Mouse (Mus musculus) lung, embryonic 15.5 days (tissue): Measurements from ENCODE around the gene Sphk1. TPM values are rescaled to one million over a fixed set of nuclear protein-coding genes. Genes with fewer than 3 reads are reported as not detected.

ENCODE experiments used
- ATAC-seq: fragments of 200-750 bp; cut with Nextera tagmentation; 2 replicates; pipeline ENCODE4 v1.8.0; 2017; ENCODE audit warnings: moderate number of reproducible peaks, borderline replicate concordance; ENCODE audit not compliant: low FRiP score, low TSS enrichment; ENCODE audit errors: extremely low read depth
- H3K27ac ChIP-seq: fragments of 300-500 bp; sonication (generic); 2 replicates; pipeline ENCODE4 v1.5.1; 2015; ENCODE audit warnings: moderate library complexity, mild to moderate bottlenecking, inconsistent platforms
- H3K27me3 ChIP-seq: fragments of 300-500 bp; sonication (generic); 2 replicates; pipeline ENCODE4 v1.6.1; 2015; ENCODE audit warnings: inconsistent platforms
- H3K36me3 ChIP-seq: fragments of 300-500 bp; sonication (generic); 2 replicates; pipeline ENCODE4 v1.6.1; 2015; ENCODE audit warnings: inconsistent platforms
- H3K4me1 ChIP-seq: fragments of 300-500 bp; sonication (generic); 2 replicates; pipeline ENCODE4 v1.6.1; 2015; ENCODE audit warnings: inconsistent platforms
- H3K4me2 ChIP-seq: fragments of 300-500 bp; sonication (generic); 2 replicates; pipeline ENCODE4 v1.6.1; 2015; ENCODE audit warnings: inconsistent platforms, mild to moderate bottlenecking, moderate library complexity
- H3K4me3 ChIP-seq: fragments of 300-500 bp; sonication (generic); 2 replicates; pipeline ENCODE4 v1.5.1; 2015; ENCODE audit warnings: mild to moderate bottlenecking, inconsistent platforms
- H3K9ac ChIP-seq: fragments of 300-500 bp; sonication (generic); 2 replicates; pipeline ENCODE4 v1.6.1; 2015; ENCODE audit warnings: inconsistent platforms
- H3K9me3 ChIP-seq: fragments of 300-500 bp; sonication (generic); 2 replicates; pipeline ENCODE4 v1.6.1; 2016; ENCODE audit warnings: inconsistent platforms
- WGBS: fragments of 180-500 bp; shearing (Covaris S2); methylation state at CpG from one replicate; pipeline ENCODE4 v1.1.7; 2015; 5-methylcytosine and 5-hydroxymethylcytosine counted together
- polyA plus RNA-seq: library from polyadenylated mRNA; unstranded; fragments of >200 nt; fragmentation: Nextera tagmentation; extraction: Ambion mirVana; gene quantifications from 2 replicates; pipeline ENCODE4 v1.2.1, GENCODE M21; 2015

The Sphk1 gene
- polyA plus RNA-seq, 1 experiment from 2014 or later, result 6.9 TPM

DNA sequence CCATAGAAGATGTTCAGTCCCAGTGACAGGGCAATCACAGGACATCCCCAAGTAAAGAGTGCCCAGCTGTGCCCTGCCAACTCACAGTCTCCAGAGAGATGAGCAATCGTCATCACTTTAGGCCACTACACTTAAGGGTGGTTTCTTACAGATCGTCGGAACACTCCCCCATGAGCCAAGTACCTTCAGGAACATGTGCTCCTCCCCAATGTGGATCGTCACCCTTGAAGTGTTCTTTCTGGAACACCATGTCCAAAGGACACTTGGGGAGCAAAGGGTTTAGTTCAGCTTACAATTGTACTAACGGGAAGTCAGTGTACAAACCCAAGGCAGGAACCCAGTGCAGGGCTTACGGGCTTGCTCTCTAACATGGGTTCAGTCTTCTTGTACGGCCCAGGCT lies 18.6 kb upstream of the Sphk1 start:
- Histone ChIP-seq H3K27ac (no peak overlapping the region), H3K4me3 (no peak overlapping the region), H3K36me3 (no peaks in the 10 kb centered on the region), H3K4me2 (no peak overlapping the region), H3K9ac (no peak overlapping the region), H3K4me1 (no peaks in the 10 kb centered on the region), H3K27me3 (no peaks in the 10 kb centered on the region), H3K9me3 (no peaks in the 10 kb centered on the region)
- ATAC-seq, result no peak
- 88% methylated on average over 7 of the region's 7 CpGs for WGBS

DNA sequence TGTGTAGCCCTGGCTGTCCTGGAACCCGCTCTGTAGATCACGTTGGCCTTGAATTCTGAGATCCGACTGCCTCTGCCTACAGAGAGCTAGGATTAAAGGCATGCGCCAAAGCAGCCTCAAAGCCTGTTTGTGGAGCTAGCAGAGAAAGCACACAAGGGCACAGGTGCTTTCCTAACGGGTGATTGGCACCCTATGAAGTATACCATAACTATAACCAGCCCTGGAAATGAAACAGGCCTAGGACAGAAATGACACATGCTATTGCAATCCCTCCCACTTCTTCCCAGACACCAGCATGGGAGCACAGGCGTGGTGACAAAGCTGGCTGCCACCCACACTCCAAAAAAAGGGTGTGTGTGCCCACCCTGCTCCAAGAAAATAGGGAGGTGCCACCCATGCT lies 17.7 kb upstream of the Sphk1 start:
- Histone ChIP-seq H3K4me2 (no peak overlapping the region), H3K27ac (peak overlapping the region; percentile 7; the same call in 1 of the 2 replicates), H3K27me3 (no peaks in the 10 kb centered on the region), H3K36me3 (no peaks in the 10 kb centered on the region), H3K9me3 (no peaks in the 10 kb centered on the region), H3K9ac (no peak overlapping the region), H3K4me1 (peaks cover 4% of the 10 kb centered on the region; the same call in 1 of the 2 replicates), H3K4me3 (no peak overlapping the region)
- WGBS, result 71% methylated on average over 6 of the region's 6 CpGs
- no peak for ATAC-seq

- H3K9me3 ChIP-seq, result no peaks in the 10 kb centered on the region
- H3K27me3 ChIP-seq, result no peaks in the 10 kb centered on the region
- H3K27ac ChIP-seq, result peak overlapping the region; percentile 36; the same call in 1 of the 2 replicates
- 52% methylated on average over 4 of the region's 4 CpGs for WGBS
- H3K4me2 ChIP-seq, result no peak overlapping the region
- H3K4me3 ChIP-seq, result no peak overlapping the region
- peaks cover 10% of the 10 kb centered on the region; the same call in 1 of the 2 replicates for H3K4me1 ChIP-seq
- no peaks in the 10 kb centered on the region for H3K36me3 ChIP-seq
- H3K9ac ChIP-seq, result no peak overlapping the region
- no peak for ATAC-seq
Observed at GRCm38 (mm10) chr11:116513531-116514038, 17.1 kb upstream of the Sphk1 start.

DNA sequence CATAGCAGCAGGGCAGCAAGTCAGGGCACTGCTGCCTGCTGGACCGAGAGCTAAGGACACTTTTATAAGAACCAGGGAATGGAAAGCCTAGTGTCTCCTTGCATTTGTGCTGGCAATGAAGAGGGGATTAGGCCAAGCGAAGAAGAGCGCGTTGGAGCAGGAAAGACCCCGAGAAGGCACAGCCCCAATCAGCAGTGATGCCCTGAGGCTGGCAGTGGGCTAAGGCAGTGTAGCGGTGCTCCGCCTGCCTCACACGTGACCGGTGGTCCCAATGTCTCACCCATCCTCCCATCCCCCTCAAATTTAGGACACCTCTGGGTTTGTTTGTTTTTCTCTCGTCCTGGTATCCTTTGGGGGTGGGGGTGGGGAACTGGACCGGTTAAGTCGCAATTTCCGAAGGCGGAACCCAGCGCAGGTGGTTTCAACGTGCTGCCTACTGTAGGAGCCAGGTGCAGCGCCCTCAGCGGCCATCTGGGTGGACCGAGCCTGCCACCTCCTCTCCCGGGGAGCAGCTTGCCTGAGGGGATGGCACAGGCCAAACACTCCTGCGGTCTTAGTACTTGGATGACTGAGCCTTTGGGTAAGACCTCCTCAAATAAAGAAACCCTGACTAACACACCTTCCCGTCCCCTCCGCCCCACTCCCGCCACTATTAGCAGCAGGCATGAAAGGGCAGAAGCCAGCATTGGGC lies 15.2 kb upstream of the Sphk1 start:
- Histone ChIP-seq H3K9ac (no peak overlapping the region), H3K9me3 (no peaks in the 10 kb centered on the region), H3K36me3 (no peaks in the 10 kb centered on the region), H3K4me3 (no peak overlapping the region), H3K27ac (no peak overlapping the region), H3K4me1 (peaks cover 11% of the 10 kb centered on the region; the same call in 1 of the 2 replicates), H3K4me2 (0 out of 2 replicates have a peak overlapping the region, but pooled peaks have one; percentile 3), H3K27me3 (no peaks in the 10 kb centered on the region)
- ATAC-seq, result no peak
- WGBS, result 20% methylated on average over 24 of the region's 24 CpGs

GRCm38 (mm10) chr11:116518482-116518881 lies 12.2 kb upstream of the Sphk1 start:
- ATAC-seq, result peak; percentile 76
- Histone ChIP-seq H3K9me3 (no peaks in the 10 kb centered on the region), H3K4me1 (peaks cover 20% of the 10 kb centered on the region), H3K4me2 (no peak overlapping the region), H3K36me3 (no peaks in the 10 kb centered on the region), H3K9ac (no peak overlapping the region), H3K27ac (peak overlapping the region; percentile 16; the same call in 1 of the 2 replicates), H3K27me3 (no peaks in the 10 kb centered on the region), H3K4me3 (no peak overlapping the region)
- 39% methylated on average over 8 of the region's 8 CpGs for WGBS

DNA sequence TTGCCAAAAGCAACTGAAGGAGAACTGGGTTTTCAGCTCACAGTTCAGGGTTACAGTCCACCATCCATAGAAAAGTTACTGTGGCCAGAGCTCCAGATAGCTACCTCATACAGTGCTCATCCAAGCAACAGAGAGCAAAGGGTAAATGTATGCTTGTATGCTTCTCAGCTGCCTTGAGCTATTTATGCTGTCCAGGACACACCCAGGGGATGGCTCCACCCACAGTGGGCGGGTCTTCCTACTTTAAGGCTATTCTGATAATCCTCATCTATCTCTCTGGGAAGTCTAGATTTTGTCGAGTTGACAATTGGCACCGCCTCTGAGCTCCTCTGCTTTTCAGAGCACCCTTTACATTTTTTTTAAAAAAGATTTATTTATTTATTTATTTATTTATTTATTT lies 9.6 kb upstream of the Sphk1 start:
- Histone ChIP-seq H3K4me1 (peaks cover 28% of the 10 kb centered on the region), H3K9me3 (no peaks in the 10 kb centered on the region), H3K4me2 (no peak overlapping the region), H3K4me3 (no peak overlapping the region), H3K36me3 (no peaks in the 10 kb centered on the region), H3K9ac (no peak overlapping the region), H3K27ac (no peak overlapping the region), H3K27me3 (no peaks in the 10 kb centered on the region)
- ATAC-seq, result no peak
- 56% methylated on average over 3 of the region's 3 CpGs for WGBS

DNA sequence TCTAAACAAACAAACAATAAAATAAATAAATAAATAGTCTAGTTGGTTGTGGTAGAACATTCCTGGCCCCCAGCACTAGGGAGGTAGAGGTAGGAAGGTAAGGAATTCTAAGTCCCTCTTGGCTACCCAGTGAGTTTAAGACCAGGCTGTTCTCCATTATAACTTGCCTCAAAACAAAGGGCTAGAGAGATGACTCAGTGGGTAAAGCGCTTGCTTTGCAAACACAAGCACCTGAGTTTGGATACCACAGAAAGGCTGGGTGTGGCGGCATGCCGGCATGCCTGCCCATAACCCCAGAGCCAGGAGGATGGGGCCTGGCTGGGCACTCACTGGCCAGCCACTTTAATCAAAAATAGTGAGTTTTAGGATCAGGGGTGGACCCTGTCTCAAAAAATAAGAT lies 8.7 kb upstream of the Sphk1 start:
- H3K27me3 ChIP-seq, result no peaks in the 10 kb centered on the region
- peaks cover 28% of the 10 kb centered on the region for H3K4me1 ChIP-seq
- H3K9me3 ChIP-seq, result no peaks in the 10 kb centered on the region
- H3K4me2 ChIP-seq, result no peak overlapping the region
- H3K4me3 ChIP-seq, result no peak overlapping the region
- 59% methylated on average over 3 of the region's 3 CpGs for WGBS
- ATAC-seq, result no peak
- H3K9ac ChIP-seq, result no peak overlapping the region
- H3K36me3 ChIP-seq, result no peaks in the 10 kb centered on the region
- H3K27ac ChIP-seq, result no peak overlapping the region; the same call in 1 of the 2 replicates

DNA sequence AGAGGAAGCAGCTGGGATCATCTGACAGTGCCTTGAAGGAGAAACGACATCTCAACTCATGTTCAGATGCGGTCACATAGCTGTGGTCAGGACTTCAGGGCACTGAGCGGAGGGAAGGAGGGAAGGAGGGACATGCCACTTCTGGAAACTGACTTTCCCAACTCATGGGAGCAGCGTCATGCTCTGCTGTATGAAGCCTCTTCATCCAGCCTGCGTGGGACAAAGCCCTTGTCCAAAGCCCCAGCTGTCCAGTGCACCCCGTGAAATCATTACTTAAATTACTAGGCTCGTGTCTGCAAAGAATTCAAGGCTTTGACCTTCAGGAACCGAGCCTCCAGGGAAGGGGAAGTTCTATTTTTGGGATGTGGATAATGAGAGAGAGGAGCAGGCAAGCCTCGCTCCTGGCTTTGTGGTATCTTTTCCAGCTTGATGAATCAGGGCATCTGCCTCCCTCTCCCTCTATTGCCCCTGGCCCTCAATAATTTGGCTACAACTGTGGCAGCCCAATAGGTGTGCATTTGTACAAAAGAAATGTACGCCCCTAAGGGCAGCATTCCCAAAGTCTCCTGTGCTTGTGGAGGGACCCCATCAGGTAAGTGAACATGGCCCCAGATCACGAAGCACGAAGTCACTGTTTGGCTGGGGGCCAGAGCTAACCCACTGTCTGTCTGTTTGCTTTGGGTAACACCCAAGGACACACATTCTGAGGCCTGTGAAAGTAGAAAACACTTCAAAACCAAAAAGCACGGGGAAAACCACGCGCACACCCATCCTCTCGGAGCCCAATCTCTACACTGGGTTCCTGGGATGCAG lies 7.6 kb upstream of the Sphk1 start:
- Histone ChIP-seq H3K36me3 (no peaks in the 10 kb centered on the region), H3K9me3 (no peaks in the 10 kb centered on the region), H3K4me2 (no peak overlapping the region), H3K27ac (peak overlapping the region; percentile 34), H3K9ac (no peak overlapping the region), H3K4me3 (no peak overlapping the region), H3K27me3 (no peaks in the 10 kb centered on the region), H3K4me1 (peaks cover 23% of the 10 kb centered on the region)
- 43% methylated on average over 16 of the region's 16 CpGs for WGBS
- ATAC-seq, result no peak

DNA sequence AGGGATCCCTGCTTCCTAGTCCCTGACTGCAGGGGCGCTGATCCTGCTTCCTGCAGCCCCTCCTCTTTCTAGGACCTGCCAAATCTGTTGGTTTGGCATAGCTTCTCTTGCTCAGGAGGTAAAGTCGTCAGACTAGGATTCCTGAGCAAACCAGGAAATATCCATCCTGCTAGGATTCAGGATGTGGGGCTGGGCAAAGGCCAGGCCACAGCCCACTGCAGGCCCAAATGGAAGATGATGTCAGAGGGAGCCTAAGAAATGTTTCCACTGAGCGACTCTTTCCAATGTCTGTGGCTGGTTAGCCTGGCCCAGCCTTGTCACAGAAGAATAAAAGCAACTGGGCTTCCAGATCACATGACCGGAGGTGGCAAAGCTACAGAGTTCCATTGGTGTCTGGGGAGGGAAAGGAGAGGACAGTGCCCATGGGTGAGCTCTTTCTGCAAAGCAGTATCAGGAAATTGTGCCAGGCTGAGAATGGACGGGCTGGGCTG lies 7.0 kb upstream of the Sphk1 start:
- Histone ChIP-seq H3K9ac (no peak overlapping the region), H3K4me2 (no peak overlapping the region), H3K9me3 (no peaks in the 10 kb centered on the region), H3K27ac (peak overlapping the region; percentile 34; the same call in 1 of the 2 replicates), H3K27me3 (no peaks in the 10 kb centered on the region), H3K4me3 (no peak overlapping the region), H3K36me3 (no peaks in the 10 kb centered on the region), H3K4me1 (peaks cover 17% of the 10 kb centered on the region)
- 36% methylated on average over 5 of the region's 5 CpGs for WGBS
- ATAC-seq, result no peak

DNA sequence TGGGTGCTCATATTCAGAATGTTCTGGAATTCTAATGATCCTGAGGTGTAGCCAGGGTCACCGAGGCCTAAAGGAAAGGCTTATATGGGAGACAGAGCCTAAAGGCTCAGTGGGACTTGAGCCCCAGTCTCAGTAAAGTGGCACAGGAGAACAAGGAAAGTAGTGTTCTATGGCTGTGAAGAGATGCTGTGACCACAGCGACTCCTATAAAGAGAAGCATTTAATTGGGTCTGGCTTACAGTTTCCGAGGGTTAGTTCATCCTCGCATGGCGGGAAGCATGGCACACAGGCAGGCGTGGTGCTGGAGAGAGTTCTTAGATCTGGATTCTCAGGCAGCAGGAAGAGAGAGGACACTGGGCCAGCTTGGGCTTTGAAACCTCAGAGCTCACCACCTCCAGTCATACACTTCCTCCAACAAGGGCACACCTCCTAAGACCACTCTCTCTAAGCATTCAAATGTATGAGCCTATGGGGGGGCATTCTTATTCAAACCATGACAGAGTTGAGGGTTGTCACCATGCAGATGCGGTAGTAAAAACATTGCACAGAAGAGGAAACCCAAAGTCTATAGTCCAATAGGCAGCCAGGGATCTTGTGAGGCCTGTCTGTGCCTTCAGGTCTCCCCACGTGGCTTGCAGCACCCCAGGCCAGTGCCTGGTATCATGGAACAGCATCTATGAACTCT lies 1.9 kb upstream of the Sphk1 start:
- Histone ChIP-seq H3K4me2 (no peak overlapping the region), H3K27ac (no peak overlapping the region), H3K4me1 (peaks cover 45% of the 10 kb centered on the region), H3K36me3 (no peaks in the 10 kb centered on the region), H3K9ac (no peak overlapping the region), H3K4me3 (no peak overlapping the region), H3K9me3 (no peaks in the 10 kb centered on the region), H3K27me3 (peaks cover 36% of the 10 kb centered on the region)
- WGBS, result 89% methylated on average over 8 of the region's 8 CpGs
- no peak for ATAC-seq

DNA sequence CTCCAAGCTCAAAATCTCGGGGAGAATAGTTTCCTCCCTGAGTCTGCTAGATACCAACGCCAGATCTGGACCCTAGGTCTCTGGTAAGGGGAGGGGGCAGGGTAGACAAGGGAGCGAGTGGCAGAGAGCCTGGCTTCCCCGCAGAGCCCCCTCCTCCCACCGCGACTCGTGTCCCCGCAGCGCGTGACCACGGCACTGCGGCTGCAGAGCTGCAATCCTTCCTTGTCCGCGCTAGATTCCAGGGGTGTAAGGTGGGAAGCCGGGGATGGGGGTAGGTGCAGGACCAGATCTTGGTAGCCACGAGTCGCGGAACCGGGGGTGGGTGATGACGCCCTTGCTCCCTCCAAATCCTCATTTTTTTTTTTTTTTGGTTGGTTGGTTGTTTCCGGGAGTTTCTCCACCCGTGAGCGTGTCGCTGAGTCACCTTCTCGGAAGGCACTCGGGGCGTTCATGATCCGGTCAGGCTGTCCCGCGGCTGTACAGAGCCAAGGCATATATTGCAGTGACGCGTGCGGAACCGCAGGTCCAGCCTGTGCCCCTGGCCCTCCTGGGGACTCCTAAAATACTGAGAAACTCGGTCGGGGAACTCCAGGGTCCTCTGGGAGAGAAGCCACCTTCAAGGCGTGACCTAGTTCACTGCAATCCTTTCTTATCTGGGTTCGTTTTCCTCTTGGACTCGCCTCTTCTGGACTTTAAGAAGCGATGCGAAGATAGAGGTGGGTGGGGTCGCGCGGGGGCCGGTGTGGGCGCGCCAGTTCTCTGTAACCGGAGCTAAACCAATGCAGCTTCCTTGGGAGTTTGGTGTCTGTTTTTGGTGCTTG lies 856 bp downstream of the Sphk1 start:
- peaks cover 41% of the 10 kb centered on the region for H3K27me3 ChIP-seq
- peak overlapping the region; percentile 23 for H3K9ac ChIP-seq
- 3% methylated on average over 48 of the region's 48 CpGs for WGBS
- no peaks in the 10 kb centered on the region for H3K9me3 ChIP-seq
- H3K36me3 ChIP-seq, result no peaks in the 10 kb centered on the region
- peaks cover 44% of the 10 kb centered on the region for H3K4me1 ChIP-seq
- H3K27ac ChIP-seq, result peak overlapping the region; percentile 81
- H3K4me2 ChIP-seq, result peak overlapping the region; percentile 99
- no peak for ATAC-seq
- peak overlapping the region; percentile 53 for H3K4me3 ChIP-seq
